Mouse (Mus musculus) limb, embryonic 15.5 days (tissue): ENCODE measurements around the gene Gpx2. TPM values are rescaled to one million over a fixed set of nuclear protein-coding genes. Genes with fewer than 3 reads are reported as not detected.
A peak's percentile ranks its signal among the peaks of the same experiment; 100 is the strongest.

Experiments
- ATAC-seq: fragments of 200-750 bp; cut with Nextera tagmentation; 2 replicates; pipeline ENCODE4 v1.8.0; 2017; ENCODE audit warnings: low read depth, moderate TSS enrichment; ENCODE audit not compliant: insufficient number of reproducible peaks, low FRiP score, low TSS enrichment
- H3K27ac ChIP-seq: fragments of 300-500 bp; sonication (generic); 2 replicates; pipeline ENCODE4 v1.5.1; 2015; ENCODE audit warnings: moderate library complexity, mild to moderate bottlenecking, inconsistent platforms
- H3K27me3 ChIP-seq: fragments of 300-500 bp; sonication (generic); 2 replicates; pipeline ENCODE4 v1.6.1; 2015; ENCODE audit warnings: inconsistent platforms
- H3K36me3 ChIP-seq: fragments of 300-500 bp; sonication (generic); 2 replicates; pipeline ENCODE4 v1.6.1; 2015; ENCODE audit warnings: inconsistent platforms
- H3K4me1 ChIP-seq: fragments of 300-500 bp; sonication (generic); 2 replicates; pipeline ENCODE4 v1.6.1; 2015; ENCODE audit warnings: inconsistent platforms
- H3K4me2 ChIP-seq: fragments of 300-500 bp; sonication (generic); 2 replicates; pipeline ENCODE4 v1.6.1; 2015; ENCODE audit warnings: mild to moderate bottlenecking, inconsistent platforms
- H3K4me3 ChIP-seq: fragments of 300-500 bp; sonication (generic); 2 replicates; pipeline ENCODE4 v1.5.1; 2015; ENCODE audit warnings: mild to moderate bottlenecking, inconsistent platforms
- H3K9ac ChIP-seq: fragments of 300-500 bp; sonication (generic); 2 replicates; pipeline ENCODE4 v1.6.1; 2015; ENCODE audit warnings: inconsistent platforms
- H3K9me3 ChIP-seq: fragments of 300-500 bp; sonication (generic); 2 replicates; pipeline ENCODE4 v1.6.1; 2016; ENCODE audit warnings: inconsistent platforms
- WGBS: fragments of 180-500 bp; shearing (Covaris S2); methylation state at CpG from one replicate; pipeline ENCODE4 v1.1.7; 2015; 5-methylcytosine and 5-hydroxymethylcytosine counted together
- polyA plus RNA-seq: library from polyadenylated mRNA; unstranded; fragments of >200 nt; fragmentation: Nextera tagmentation; extraction: Ambion mirVana; gene quantifications from 2 replicates; pipeline ENCODE4 v1.2.1, GENCODE M21; 2015

Gpx2 gene
- polyA plus RNA-seq, 1 experiment from 2014 or later, result 0.41 TPM

DNA sequence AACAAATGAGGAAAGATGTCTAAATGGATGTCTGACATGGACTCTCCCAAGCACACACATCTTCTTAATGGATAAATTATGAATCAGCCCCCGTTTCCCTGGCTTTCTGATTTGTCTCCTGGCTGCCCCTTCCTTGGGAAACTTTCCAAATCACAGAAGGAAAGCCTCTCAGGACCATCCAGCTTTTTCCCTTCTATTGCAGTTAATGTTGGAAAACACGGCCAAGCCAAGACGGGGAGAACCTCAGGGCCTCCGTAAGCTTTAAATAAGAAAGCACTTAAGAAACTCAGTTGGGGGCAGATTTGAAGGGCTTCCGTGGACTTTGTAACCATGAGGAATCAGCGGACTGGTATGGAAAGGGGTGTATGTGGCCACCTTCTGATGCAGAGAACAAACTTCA, 24.5 kb upstream of the Gpx2 start:
- Histone ChIP-seq H3K9ac (no peak overlapping the region), H3K36me3 (no peaks in the 10 kb centered on the region), H3K27ac (no peak overlapping the region), H3K9me3 (no peaks in the 10 kb centered on the region), H3K4me2 (no peak overlapping the region), H3K4me1 (peaks cover 48% of the 10 kb centered on the region), H3K27me3 (peaks cover 9% of the 10 kb centered on the region; the same call in 1 of the 2 replicates), H3K4me3 (no peak overlapping the region)
- 44% methylated on average over 6 of the region's 6 CpGs for WGBS
- ATAC-seq, result no peak

DNA sequence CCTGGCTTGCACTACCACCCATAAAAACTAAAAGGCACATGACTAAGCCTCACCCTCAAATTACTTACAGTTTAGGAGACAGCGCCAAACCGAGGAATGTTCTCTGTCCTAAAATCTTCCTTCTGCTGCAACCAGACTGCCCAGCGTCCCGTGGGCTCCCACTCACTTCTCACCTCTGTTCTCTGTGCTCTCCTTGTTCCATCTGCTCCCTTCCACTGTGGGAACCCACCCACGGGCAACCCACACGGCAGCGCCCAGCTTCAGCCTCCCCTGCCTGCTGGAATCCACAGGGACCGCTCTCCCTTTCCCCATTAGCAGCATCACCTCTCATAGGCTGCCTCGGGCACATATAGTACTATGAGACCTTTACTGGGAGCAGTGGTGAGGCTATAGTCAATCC, 23.6 kb upstream of the Gpx2 start:
- ATAC-seq, result no peak
- H3K4me1 ChIP-seq, result peaks cover 48% of the 10 kb centered on the region
- 66% methylated on average over 9 of the region's 9 CpGs for WGBS
- H3K4me2 ChIP-seq, result no peak overlapping the region
- no peak overlapping the region for H3K9ac ChIP-seq
- H3K27me3 ChIP-seq, result peaks cover 8% of the 10 kb centered on the region; the same call in 1 of the 2 replicates
- peak overlapping the region; percentile 40; the same call in 1 of the 2 replicates for H3K27ac ChIP-seq
- no peak overlapping the region for H3K4me3 ChIP-seq
- H3K36me3 ChIP-seq, result no peaks in the 10 kb centered on the region
- H3K9me3 ChIP-seq, result no peaks in the 10 kb centered on the region

DNA sequence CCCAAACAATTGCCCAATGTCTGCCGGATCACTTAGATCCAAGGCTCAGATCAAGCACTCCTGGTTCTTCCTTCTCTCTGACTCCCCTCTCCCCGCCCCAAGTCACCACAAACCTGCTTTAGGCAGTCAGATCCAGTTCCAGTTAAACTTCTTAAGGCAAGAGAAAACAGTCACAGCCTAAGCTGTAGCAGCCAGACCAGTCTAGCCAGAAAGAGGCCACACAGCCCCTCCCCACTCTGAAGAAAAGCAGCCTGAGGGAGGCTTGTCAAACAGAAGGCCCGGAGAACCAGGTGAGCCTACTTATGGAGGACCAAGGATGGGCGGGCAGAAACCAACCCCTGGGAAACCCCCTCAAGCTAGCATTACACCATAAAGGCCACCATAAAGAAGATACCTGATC, 22.8 kb upstream of the Gpx2 start:
- no peak overlapping the region for H3K4me3 ChIP-seq
- peaks cover 48% of the 10 kb centered on the region for H3K4me1 ChIP-seq
- no peak overlapping the region for H3K4me2 ChIP-seq
- H3K27me3 ChIP-seq, result peaks cover 5% of the 10 kb centered on the region; the same call in 1 of the 2 replicates
- peak overlapping the region; percentile 47; the same call in 1 of the 2 replicates for H3K27ac ChIP-seq
- WGBS, result 57% methylated on average over 4 of the region's 4 CpGs
- no peak overlapping the region for H3K9ac ChIP-seq
- H3K36me3 ChIP-seq, result no peaks in the 10 kb centered on the region
- no peaks in the 10 kb centered on the region for H3K9me3 ChIP-seq
- peak; percentile 59; the same call in 1 of the 2 replicates for ATAC-seq

DNA sequence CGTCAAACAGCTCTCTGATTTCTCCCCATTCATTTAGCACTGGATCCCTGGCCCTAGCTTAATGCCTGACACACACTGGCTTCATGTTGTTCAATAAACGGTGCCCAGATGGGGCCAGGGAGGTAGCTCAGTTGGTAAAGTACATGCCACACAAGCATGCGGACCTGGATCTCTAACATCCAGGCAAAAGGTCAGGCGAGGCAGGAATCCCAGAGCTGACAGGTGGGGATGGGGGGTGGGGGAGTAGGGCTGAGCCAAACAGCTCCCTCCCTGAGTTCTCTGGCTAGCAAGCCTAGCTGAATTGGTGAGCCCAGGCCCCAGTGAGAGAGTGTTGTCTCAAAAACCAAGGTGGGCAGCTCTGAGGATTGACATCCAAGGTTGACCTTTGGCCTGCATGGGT, 21.8 kb upstream of the Gpx2 start:
- no peak for ATAC-seq
- Histone ChIP-seq H3K4me3 (no peak overlapping the region), H3K27me3 (peaks cover 5% of the 10 kb centered on the region; the same call in 1 of the 2 replicates), H3K9ac (no peak overlapping the region), H3K27ac (no peak overlapping the region), H3K4me2 (no peak overlapping the region), H3K9me3 (no peaks in the 10 kb centered on the region), H3K36me3 (no peaks in the 10 kb centered on the region), H3K4me1 (peaks cover 43% of the 10 kb centered on the region)
- WGBS, result 48% methylated on average over 4 of the region's 4 CpGs

DNA sequence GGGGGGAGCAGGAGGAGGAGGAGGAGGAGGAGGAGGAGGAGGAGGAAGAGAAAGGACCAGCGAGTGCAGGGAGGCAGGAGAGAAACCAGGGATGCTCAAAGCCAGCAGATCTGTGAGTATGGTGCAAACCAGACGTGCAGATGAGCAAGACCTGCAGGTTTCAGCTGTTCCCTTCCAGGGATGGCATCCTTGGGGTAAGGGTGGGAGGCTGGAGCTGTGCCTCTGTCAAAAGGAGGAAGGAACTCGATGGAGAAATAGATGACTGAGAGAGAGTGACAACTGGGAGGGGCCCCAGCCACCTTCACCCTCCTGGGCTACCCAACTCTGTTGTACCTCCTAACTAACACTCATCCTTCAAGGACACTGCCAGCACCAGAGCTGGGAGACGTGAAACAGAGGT, 21.4 kb upstream of the Gpx2 start:
- WGBS, result 33% methylated on average over 4 of the region's 4 CpGs
- ATAC-seq, result no peak
- peaks cover 41% of the 10 kb centered on the region for H3K4me1 ChIP-seq

DNA sequence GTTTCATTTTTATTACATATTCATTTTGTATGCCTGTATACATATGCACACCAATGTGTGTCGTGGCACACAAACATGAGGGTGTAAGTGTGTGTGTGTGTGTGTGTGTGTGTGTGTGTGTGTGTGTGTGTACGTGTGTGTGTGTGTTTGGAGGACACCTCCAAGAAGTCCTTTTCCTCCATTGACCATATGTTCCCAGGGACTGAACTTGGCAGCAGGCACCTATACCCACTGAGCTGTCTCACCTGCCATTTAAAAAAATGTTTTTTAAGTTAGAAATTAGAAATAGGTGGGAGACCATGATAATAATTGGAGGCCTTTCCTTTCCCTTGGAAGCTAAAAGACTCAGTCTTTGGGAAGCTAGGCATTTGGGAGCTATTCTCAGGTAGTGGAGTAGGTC, 18.8 kb upstream of the Gpx2 start:
- Histone ChIP-seq H3K4me1 (peaks cover 17% of the 10 kb centered on the region), H3K9ac (no peak overlapping the region), H3K27me3 (no peaks in the 10 kb centered on the region), H3K27ac (no peak overlapping the region), H3K9me3 (no peaks in the 10 kb centered on the region), H3K4me2 (no peak overlapping the region), H3K36me3 (no peaks in the 10 kb centered on the region), H3K4me3 (no peak overlapping the region)
- WGBS, result 87% methylated on average over 2 of the region's 2 CpGs
- ATAC-seq, result no peak

More for the DNA sequence above, 21.4 kb upstream of the Gpx2 start:
- Histone ChIP-seq H3K4me3 (no peak overlapping the region), H3K27ac (no peak overlapping the region), H3K36me3 (no peaks in the 10 kb centered on the region), H3K9ac (no peak overlapping the region), H3K9me3 (no peaks in the 10 kb centered on the region), H3K4me2 (no peak overlapping the region), H3K27me3 (peaks cover 5% of the 10 kb centered on the region; the same call in 1 of the 2 replicates)

DNA sequence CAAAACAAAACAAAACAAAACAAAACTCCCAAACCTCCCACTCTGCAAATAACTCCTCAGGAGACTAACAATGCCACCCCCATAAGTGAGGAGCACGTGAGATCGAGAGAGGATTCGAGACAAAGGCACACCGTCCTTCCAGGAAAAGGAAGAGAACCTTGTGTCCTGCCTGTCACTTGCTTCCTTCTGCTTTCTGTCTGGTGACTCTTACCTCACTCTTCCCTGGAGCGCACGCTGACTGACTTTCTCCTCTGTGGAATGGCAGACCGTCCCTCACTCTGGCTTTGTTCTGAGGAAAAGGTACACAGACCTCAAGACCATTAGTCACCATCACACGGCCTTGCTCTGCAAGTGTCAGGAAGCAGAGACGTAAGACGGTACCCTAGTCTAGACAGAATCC, 18.2 kb upstream of the Gpx2 start:
- no peak for ATAC-seq
- no peak overlapping the region for H3K4me2 ChIP-seq
- H3K4me1 ChIP-seq, result peaks cover 14% of the 10 kb centered on the region
- H3K4me3 ChIP-seq, result no peak overlapping the region
- no peak overlapping the region for H3K9ac ChIP-seq
- H3K27ac ChIP-seq, result no peak overlapping the region
- H3K27me3 ChIP-seq, result no peaks in the 10 kb centered on the region
- 74% methylated on average over 10 of the region's 10 CpGs for WGBS
- no peaks in the 10 kb centered on the region for H3K36me3 ChIP-seq
- no peaks in the 10 kb centered on the region for H3K9me3 ChIP-seq

DNA sequence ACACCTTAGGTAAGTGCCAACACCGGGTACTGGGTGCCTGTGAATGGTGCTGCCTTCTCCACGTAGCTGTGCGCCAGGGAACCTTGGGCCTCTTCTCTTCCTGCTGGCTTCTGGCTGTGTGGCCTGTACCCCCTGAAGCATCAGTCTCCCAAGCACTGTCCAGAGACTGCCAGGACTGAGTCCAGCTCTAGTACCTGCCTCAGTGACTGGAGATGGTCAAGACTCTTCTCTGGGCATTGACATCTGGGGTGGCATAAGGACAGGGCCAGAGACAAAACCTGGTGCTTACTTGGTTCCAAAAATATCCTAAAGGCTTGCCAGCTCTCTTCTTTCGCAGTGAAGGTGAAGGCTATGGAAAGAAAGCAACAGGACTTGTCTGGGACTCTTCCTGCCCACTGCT, 15.7 kb upstream of the Gpx2 start:
- no peaks in the 10 kb centered on the region for H3K4me1 ChIP-seq
- H3K9ac ChIP-seq, result no peak overlapping the region
- H3K27ac ChIP-seq, result no peak overlapping the region
- ATAC-seq, result no peak
- no peak overlapping the region for H3K4me2 ChIP-seq
- H3K36me3 ChIP-seq, result no peaks in the 10 kb centered on the region
- no peaks in the 10 kb centered on the region for H3K27me3 ChIP-seq
- H3K4me3 ChIP-seq, result no peak overlapping the region
- 96% methylated on average over 4 of the region's 4 CpGs for WGBS
- no peaks in the 10 kb centered on the region for H3K9me3 ChIP-seq

DNA sequence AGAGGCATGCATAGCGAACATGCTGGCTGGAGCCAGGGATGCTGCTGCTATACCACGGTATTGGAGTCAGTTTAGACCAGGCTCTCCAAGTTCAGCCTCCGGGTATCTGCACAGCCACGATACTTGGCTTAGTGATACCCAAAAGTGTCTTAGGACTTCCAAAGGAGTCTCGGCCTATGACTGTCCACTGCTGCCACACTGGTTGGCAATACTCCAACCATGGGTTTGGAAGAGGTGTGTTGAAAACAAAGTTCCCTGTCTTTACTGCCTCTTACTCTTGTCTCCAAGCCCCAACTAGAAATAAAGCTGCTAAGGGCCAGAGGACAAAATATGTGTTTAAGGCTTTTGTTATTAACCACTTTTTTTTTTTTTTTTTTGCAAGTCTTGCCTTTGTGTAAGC, 15.1 kb upstream of the Gpx2 start:
- 90% methylated on average over 5 of the region's 5 CpGs for WGBS
- H3K4me2 ChIP-seq, result no peak overlapping the region
- no peaks in the 10 kb centered on the region for H3K9me3 ChIP-seq
- H3K27ac ChIP-seq, result no peak overlapping the region
- H3K27me3 ChIP-seq, result no peaks in the 10 kb centered on the region
- H3K4me3 ChIP-seq, result no peak overlapping the region
- no peaks in the 10 kb centered on the region for H3K4me1 ChIP-seq
- H3K9ac ChIP-seq, result no peak overlapping the region
- no peak for ATAC-seq
- H3K36me3 ChIP-seq, result no peaks in the 10 kb centered on the region

DNA sequence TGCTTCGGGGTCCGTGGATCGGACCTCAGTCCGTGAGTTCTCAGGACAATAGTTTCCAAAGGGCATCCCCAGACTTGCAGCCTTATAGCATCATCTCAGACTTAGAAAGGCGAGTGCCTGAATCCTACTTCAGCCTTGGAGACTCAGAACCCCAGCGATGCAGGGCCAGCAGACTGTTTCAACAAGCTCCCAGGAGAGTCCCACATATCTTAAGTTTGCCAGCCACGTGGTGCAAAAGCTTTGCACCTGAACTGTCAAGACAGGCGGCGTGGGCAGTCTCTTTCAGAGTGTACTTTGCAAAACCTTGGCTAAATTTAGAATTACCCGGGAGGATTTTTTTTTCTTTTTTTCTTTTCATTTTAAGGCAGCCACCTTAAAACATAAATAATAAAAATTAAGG, 12.4 kb upstream of the Gpx2 start:
- Histone ChIP-seq H3K4me2 (no peak overlapping the region), H3K27ac (no peak overlapping the region), H3K4me1 (no peaks in the 10 kb centered on the region), H3K4me3 (no peak overlapping the region), H3K27me3 (no peaks in the 10 kb centered on the region), H3K9me3 (no peaks in the 10 kb centered on the region), H3K36me3 (no peaks in the 10 kb centered on the region), H3K9ac (no peak overlapping the region)
- no peak for ATAC-seq
- 75% methylated on average over 10 of the region's 10 CpGs for WGBS

DNA sequence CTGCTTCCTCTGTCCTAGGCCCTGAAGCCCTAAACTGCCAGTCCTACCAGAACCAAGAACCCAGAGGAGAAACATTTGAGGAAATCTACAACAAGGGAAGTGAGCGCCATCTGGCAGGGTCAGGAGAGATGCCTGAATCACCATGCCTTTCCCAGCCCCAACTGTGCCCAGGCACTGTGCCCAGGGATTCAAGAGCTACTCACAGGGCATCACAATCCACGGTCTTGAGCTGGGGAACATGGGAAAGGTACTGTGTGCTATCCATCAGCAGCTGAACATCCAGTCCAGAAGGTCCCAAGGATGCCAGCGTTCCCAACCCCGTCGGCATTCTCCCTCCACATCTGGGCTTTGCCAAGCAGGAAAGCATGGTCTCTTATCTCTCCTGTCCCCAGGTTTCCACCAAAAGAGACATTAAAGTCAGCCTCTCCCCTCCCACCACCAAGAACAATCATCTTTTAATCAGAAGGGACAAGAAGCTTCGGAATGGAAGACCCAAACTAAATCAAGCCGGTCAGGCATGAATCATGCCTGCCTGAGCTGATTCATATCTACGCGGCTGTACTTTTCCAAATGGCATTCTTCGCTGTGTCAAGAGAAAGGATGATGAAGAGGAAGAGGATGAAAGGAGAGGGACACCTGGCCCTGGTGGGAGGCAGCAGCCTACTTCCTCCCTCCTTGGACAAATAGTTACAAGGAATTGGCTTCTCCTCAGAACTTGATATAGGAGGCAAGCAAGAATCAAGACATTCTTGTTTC, 9.9 kb upstream of the Gpx2 start:
- no peak overlapping the region for H3K4me2 ChIP-seq
- H3K4me3 ChIP-seq, result no peak overlapping the region
- no peaks in the 10 kb centered on the region for H3K36me3 ChIP-seq
- H3K9me3 ChIP-seq, result no peaks in the 10 kb centered on the region
- 89% methylated on average over 10 of the region's 10 CpGs for WGBS
- H3K27me3 ChIP-seq, result no peaks in the 10 kb centered on the region
- H3K27ac ChIP-seq, result no peak overlapping the region
- ATAC-seq, result no peak
- H3K4me1 ChIP-seq, result no peaks in the 10 kb centered on the region
- no peak overlapping the region for H3K9ac ChIP-seq

DNA sequence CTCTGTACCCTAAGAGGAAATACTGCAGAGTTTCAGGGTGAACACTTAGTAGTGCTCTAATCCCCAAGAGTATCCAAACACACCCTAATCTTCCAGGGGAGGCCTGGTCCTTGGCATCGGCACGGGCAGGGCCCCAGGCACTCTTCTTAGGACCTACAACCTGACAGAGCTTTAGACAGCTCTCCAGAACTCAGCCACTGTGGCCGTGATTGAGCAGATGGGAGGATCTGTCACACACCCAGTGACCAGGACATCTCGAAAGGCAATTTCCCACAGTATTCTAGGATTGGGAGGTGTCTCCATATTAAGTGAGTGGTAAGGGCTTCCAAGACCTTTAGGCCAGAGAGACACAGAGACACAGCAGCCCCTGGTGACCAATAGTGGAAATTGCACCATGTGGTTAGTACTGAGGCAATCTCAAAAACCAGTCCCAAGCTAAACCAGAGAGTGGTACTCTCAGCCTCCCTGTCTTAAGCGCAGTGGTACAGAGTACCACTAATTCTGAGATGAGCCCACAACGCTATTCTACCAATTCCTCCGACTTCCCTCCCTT, 8.4 kb upstream of the Gpx2 start:
- Histone ChIP-seq H3K9me3 (no peaks in the 10 kb centered on the region), H3K4me3 (no peak overlapping the region), H3K27ac (no peak overlapping the region), H3K4me1 (no peaks in the 10 kb centered on the region), H3K9ac (no peak overlapping the region), H3K4me2 (no peak overlapping the region), H3K27me3 (no peaks in the 10 kb centered on the region), H3K36me3 (no peaks in the 10 kb centered on the region)
- WGBS, result 49% methylated on average over 7 of the region's 7 CpGs
- no peak for ATAC-seq
